Mouse (Mus musculus): Measurements from ENCODE around the gene Srm.

Gene Srm

GRCm38 (mm10) chr4:148638302-148638701, 47.0 kb downstream of the Srm start:
- no peak for DNase-seq

GRCm38 (mm10) chr4:148639455-148639854, 48.2 kb downstream of the Srm start:
- DNase-seq = no peak

GRCm38 (mm10) chr4:148641121-148641520, 49.8 kb downstream of the Srm start:
- DNase-seq = peak; percentile 82 to 92

- DNase-seq = no peak
Observed at GRCm38 (mm10) chr4:148643291-148644156, 52.2 kb downstream of the Srm start, which contains the start of gene Gm572. TSS of gene Gm572 (plus strand) at chr4:148643317.

GRCm38 (mm10) chr4:148644157-148644511, 52.8 kb downstream of the Srm start:
- DNase-seq = peak; percentile 84 to 90

All from kidney, adult 8-10 months (tissue).